Mouse (Mus musculus): ENCODE measurements around the gene Zscan4-ps3. TPM values are rescaled to one million over a fixed set of nuclear protein-coding genes. Genes with fewer than 3 reads are reported as not detected.
"Not testable (repeated sequence)": the region's sequence is repeated elsewhere in the genome, so short reads cannot be mapped to it uniquely, and the experiment has no call there.

Gene Zscan4-ps3
- not detected in 2 replicates for polyA plus RNA-seq (2015; fragmentation: Nextera tagmentation; extraction: Ambion mirVana)

GRCm38 (mm10) chr7:11609008-11609407 is at the start of gene Zscan4-ps3:
Gene Zscan4-ps3, plus strand, starts transcription at chr7:11609308.
- 85% methylated on average over 2 of the region's 2 CpGs for WGBS
- H3K9ac ChIP-seq; H3K36me3 ChIP-seq; H3K27ac ChIP-seq; H3K4me1 ChIP-seq; H3K4me3 ChIP-seq; ATAC-seq (ENCODE audit: low FRiP score, low read depth); H3K4me2 ChIP-seq (replicated peaks); H3K27me3 ChIP-seq; H3K9me3 ChIP-seq: not testable (repeated sequence)

- H3K4me1 ChIP-seq; H3K9me3 ChIP-seq; H3K36me3 ChIP-seq; ATAC-seq (ENCODE audit: low FRiP score, low read depth); H3K4me2 ChIP-seq (replicated peaks); H3K9ac ChIP-seq; H3K27me3 ChIP-seq; H3K27ac ChIP-seq; H3K4me3 ChIP-seq: not testable (repeated sequence)
- 11% methylated on average over 8 of the region's 8 CpGs for WGBS
These were observed 8.0 kb downstream of the Zscan4-ps3 start for GRCm38 (mm10) chr7:11617082-11617481.

Other genes starting within 250 kb of the Zscan4-ps3 start
- not detected in 2 replicates for gene Zscan4f, start 211.4 kb upstream of the Zscan4-ps3 start, polyA plus RNA-seq (2015; fragmentation: Nextera tagmentation; extraction: Ambion mirVana)
- not detected in 2 replicates for gene Zscan4-ps2, start 95.0 kb upstream of the Zscan4-ps3 start, polyA plus RNA-seq (2015; fragmentation: Nextera tagmentation; extraction: Ambion mirVana)
- gene Vmn1r72, start 70.8 kb downstream of the Zscan4-ps3 start, polyA plus RNA-seq (2015; fragmentation: Nextera tagmentation; extraction: Ambion mirVana): not detected in 2 replicates
- gene Vmn1r73, start 121.0 kb downstream of the Zscan4-ps3 start, polyA plus RNA-seq (2015; fragmentation: Nextera tagmentation; extraction: Ambion mirVana): not detected in 2 replicates
- gene Vmn1r74, start 224.7 kb downstream of the Zscan4-ps3 start, polyA plus RNA-seq (2015; fragmentation: Nextera tagmentation; extraction: Ambion mirVana): not detected in 2 replicates

Measured in limb, embryonic 13.5 days (tissue).